Mouse (Mus musculus) small intestine, adult 2 months (tissue): Measurements from ENCODE around the gene Rnf10.

ENCODE experiments used
- CTCF ChIP-seq: fragments of 200-500 bp; IDR thresholded peaks from 2 replicates; pipeline ENCODE4 v1.5.1; 2012; ENCODE audit warnings: low read depth, mild to moderate bottlenecking, control low read depth, inconsistent platforms, low read length, moderate library complexity, mixed read lengths; ENCODE audit not compliant: insufficient replicate concordance, insufficient read length; ENCODE audit errors: extremely low read depth
- POLR2A ChIP-seq: fragments of 200-500 bp; IDR thresholded peaks from 2 replicates; pipeline ENCODE4 v1.6.1; 2012; ENCODE audit warnings: low read depth, mild to moderate bottlenecking, control low read depth, inconsistent platforms, low read length, moderate library complexity

DNA sequence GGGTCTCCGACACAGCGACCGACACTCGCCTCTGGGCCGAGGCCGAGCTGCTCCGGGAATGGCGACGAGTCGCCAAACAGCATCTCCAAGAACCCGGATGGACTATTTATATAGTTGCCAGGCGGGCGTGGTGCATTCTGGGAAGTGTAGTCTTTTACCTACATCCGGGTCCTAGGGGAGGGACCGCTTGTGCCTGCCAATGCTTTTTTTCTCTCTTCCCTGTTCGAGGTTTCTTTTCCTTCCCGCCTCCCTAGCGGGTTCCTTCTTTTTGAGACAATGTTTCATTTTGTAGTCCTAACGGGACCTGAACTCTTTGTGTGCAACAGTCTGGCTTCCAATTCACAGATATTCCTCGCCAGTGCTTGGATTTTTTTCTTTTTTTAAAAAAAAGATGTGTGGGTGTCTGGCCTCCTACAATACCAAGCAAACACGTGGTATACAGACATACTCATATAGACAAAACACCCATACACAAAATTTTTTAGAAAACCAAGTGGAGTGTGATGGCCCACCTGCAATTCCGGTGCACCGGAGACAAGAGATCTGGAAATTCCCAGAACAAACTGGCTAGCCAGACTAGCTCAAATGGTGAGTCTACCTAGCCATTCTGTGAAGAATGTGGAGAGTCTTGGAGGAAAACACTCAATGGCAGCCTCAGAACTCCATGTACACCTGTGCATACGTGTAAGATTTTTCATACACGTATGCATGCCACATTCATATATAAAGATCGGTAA lies at the start of gene Rnf10:
- TF ChIP-seq POLR2A (peak; percentile 98), CTCF (no peak)
